Comparison of ENCODE assay signal across 8 mouse cellular contexts in the genomic region with DNA sequence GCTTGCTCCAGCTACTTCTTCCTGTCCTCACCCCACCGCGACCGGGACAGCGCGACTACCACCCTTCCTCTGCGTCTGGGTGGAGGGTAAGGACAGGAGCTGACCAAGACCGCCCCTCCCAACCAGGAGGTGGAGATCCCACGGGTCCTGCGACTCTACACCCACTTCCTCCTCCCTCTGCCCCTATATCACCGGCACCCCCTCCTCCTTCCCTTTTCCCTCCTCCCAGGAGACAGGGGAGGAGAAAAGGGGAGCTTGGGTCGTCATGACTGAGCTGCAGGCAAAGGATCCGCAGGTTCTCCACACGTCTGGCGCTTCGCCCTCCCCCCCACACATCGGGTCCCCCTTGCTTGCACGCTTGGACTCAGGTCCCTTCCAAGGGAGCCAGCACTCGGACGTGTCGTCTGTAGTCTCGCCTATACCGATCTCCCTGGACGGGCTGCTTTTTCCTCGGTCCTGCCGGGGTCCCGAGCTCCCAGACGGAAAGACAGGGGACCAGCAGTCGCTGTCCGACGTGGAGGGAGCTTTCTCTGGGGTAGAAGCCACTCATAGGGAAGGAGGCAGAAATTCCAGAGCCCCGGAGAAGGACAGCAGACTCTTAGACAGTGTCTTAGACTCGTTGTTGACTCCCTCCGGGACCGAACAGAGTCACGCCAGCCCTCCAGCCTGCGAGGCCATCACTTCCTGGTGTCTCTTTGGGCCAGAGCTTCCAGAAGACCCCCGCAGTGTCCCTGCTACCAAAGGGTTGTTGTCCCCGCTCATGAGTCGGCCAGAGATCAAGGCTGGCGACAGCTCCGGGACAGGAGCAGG. TPM values are rescaled to one million over a fixed set of nuclear protein-coding genes. Genes with fewer than 3 reads are reported as not detected.
A peak's percentile ranks its signal among the peaks of the same experiment; 100 is the strongest.
DNase-seq lines count a peak whose midpoint lies in the region; ATAC-seq and TF ChIP-seq lines count a peak whose summit lies in the region.

No protein-coding gene starts in this region.

- H3K9ac ChIP-seq in kidney, postnatal 0 days (ENCODE audit: low read depth, low read length): peak overlapping the region; percentile 38; the same call in 1 of the 2 replicates
- no peak overlapping the region for H3K9ac ChIP-seq in liver, embryonic 16.5 days (ENCODE audit: low read depth, low read length)
- H3K9ac ChIP-seq in neural tube, embryonic 13.5 days: peak overlapping the region; percentile 72

- TF ChIP-seq POLR2A in cerebellum, adult 2 months (IDR thresholded peaks at IDR 0.05; ENCODE audit: borderline replicate concordance, insufficient read depth, low read length): no peak

- peak overlapping the region; percentile 93 for H3K4me2 ChIP-seq in kidney, postnatal 0 days (ENCODE audit: low read length)
- H3K4me2 ChIP-seq in liver, embryonic 16.5 days (ENCODE audit: low read depth, low read length): peak overlapping the region; percentile 36
- H3K4me2 ChIP-seq in neural tube, embryonic 13.5 days: peak overlapping the region; percentile 95

- intact Hi-C loops in heart, postnatal 36 days (cut with DNase I): no loop called here

- H3K27me3 ChIP-seq in heart, embryonic 10.5 days (ENCODE audit: insufficient read depth, poor library complexity, severe bottlenecking): peaks cover 52% of the 10 kb centered on the region
- H3K27me3 ChIP-seq in cerebellum, adult 2 months (ENCODE audit: control insufficient read depth, insufficient read depth, low read length): no peaks in the 10 kb centered on the region
- no peaks in the 10 kb centered on the region for H3K27me3 ChIP-seq in kidney, postnatal 0 days (ENCODE audit: insufficient read depth, low read length)
- peaks cover 40% of the 10 kb centered on the region for H3K27me3 ChIP-seq in liver, embryonic 16.5 days (ENCODE audit: control insufficient read depth, insufficient read depth, low read depth, low read length)
- H3K27me3 ChIP-seq in neural tube, embryonic 13.5 days: peaks cover 59% of the 10 kb centered on the region

- peaks cover 25% of the 10 kb centered on the region for H3K4me1 ChIP-seq in heart, embryonic 10.5 days
- no peaks in the 10 kb centered on the region for H3K4me1 ChIP-seq in cerebellum, adult 2 months (ENCODE audit: control insufficient read depth, insufficient read depth, low read length)
- H3K4me1 ChIP-seq in kidney, postnatal 0 days (replicated peaks; ENCODE audit: insufficient read depth, low read length): peaks cover 15% of the 10 kb centered on the region; the same call in 1 of the 2 replicates
- H3K4me1 ChIP-seq in liver, embryonic 16.5 days (ENCODE audit: control insufficient read depth, low read depth, low read length): no peaks in the 10 kb centered on the region
- peaks cover 23% of the 10 kb centered on the region for H3K4me1 ChIP-seq in neural tube, embryonic 13.5 days (replicated peaks)

- TF ChIP-seq CTCF in cerebellum, adult 2 months (IDR thresholded peaks at IDR 0.05; ENCODE audit: borderline replicate concordance, insufficient read depth, low read depth, low read length): no peak
- no peak for TF ChIP-seq CTCF in kidney, postnatal 0 days (IDR thresholded peaks at IDR 0.05; ENCODE audit: low read depth)

- H3K4me3 ChIP-seq in heart, embryonic 10.5 days: peak overlapping the region; percentile 72
- peak overlapping the region; percentile 70 for H3K4me3 ChIP-seq in cerebellum, adult 2 months (replicated peaks; ENCODE audit: insufficient read depth, low read depth, low read length)
- H3K4me3 ChIP-seq in kidney, postnatal 0 days (replicated peaks; ENCODE audit: low read depth, low read length): peak overlapping the region; percentile 41
- peak overlapping the region; percentile 31; the same call in 1 of the 2 replicates for H3K4me3 ChIP-seq in liver, embryonic 16.5 days (ENCODE audit: low read depth, low read length)
- H3K4me3 ChIP-seq in neural tube, embryonic 13.5 days: peak overlapping the region; percentile 63

- no peaks in the 10 kb centered on the region for H3K9me3 ChIP-seq in heart, embryonic 10.5 days
- no peaks in the 10 kb centered on the region for H3K9me3 ChIP-seq in kidney, postnatal 0 days (replicated peaks; ENCODE audit: low read length)
- H3K9me3 ChIP-seq in liver, embryonic 16.5 days (replicated peaks; ENCODE audit: control insufficient read depth, low read length): no peaks in the 10 kb centered on the region
- no peaks in the 10 kb centered on the region for H3K9me3 ChIP-seq in neural tube, embryonic 13.5 days

- ATAC-seq in kidney, postnatal 0 days (replicated peaks; ENCODE audit: low FRiP score, low read depth): peak; percentile 57
- no peak for ATAC-seq in liver, embryonic 16.5 days (ENCODE audit: low read depth)
- ATAC-seq in neural tube, embryonic 13.5 days (ENCODE audit: low read depth): peak; percentile 34

- H3K27ac ChIP-seq in heart, embryonic 10.5 days: no peak overlapping the region
- H3K27ac ChIP-seq in cerebellum, adult 2 months (ENCODE audit: insufficient read depth, low read length): no peak overlapping the region
- H3K27ac ChIP-seq in kidney, postnatal 0 days: no peak overlapping the region
- no peak overlapping the region for H3K27ac ChIP-seq in liver, embryonic 16.5 days (ENCODE audit: low read length)
- H3K27ac ChIP-seq in neural tube, embryonic 13.5 days (replicated peaks): no peak overlapping the region

- WGBS in heart, embryonic 10.5 days: under 1% methylated on average over 41 of the region's 41 CpGs
- WGBS in cerebellum, adult 2 months: 1% methylated on average over 41 of the region's 41 CpGs
- under 1% methylated on average over 41 of the region's 41 CpGs for WGBS in kidney, postnatal 0 days
- 1% methylated on average over 41 of the region's 41 CpGs for WGBS in liver, embryonic 16.5 days (ENCODE audit: insufficient replicate concordance)
- under 1% methylated on average over 41 of the region's 41 CpGs for WGBS in neural tube, embryonic 13.5 days

- no peaks in the 10 kb centered on the region for H3K36me3 ChIP-seq in heart, embryonic 10.5 days
- no peaks in the 10 kb centered on the region for H3K36me3 ChIP-seq in kidney, postnatal 0 days (ENCODE audit: insufficient read depth, low read length)
- H3K36me3 ChIP-seq in liver, embryonic 16.5 days (ENCODE audit: control insufficient read depth, insufficient read depth): no peaks in the 10 kb centered on the region
- H3K36me3 ChIP-seq in neural tube, embryonic 13.5 days: no peaks in the 10 kb centered on the region

- DNase-seq in heart, embryonic 10.5 days (ENCODE audit: low spot score): no peak
- no peak for DNase-seq in heart, postnatal 36 days
- peak; percentile 14 to 18 for DNase-seq in cerebellum, adult 2 months
- peak; percentile 12 to 19 for DNase-seq in frontal cortex, postnatal 36 days (ENCODE audit: low spot score in 2 of 2)
- DNase-seq in kidney, postnatal 0 days (ENCODE audit: low spot score): peak; percentile 38
- no peak for DNase-seq in spleen, adult 18-20 months

RNA-seq across cellular contexts. Expression of a gene that starts 0.8 kb away (rescaled TPM):
- polyA plus RNA-seq in heart, embryonic 10.5 days (2016; fragmentation: Nextera tagmentation; extraction: Ambion mirVana): 0.02 and 0.14 TPM in 2 replicates
- not detected for total RNA-seq in heart, postnatal 36 days (2021)
- 3.0 and 3.2 TPM in 2 replicates for polyA plus RNA-seq in cerebellum, adult 2 months (2012; rRNA removed)
- polyA plus RNA-seq in kidney, postnatal 0 days (2015; fragmentation: Nextera tagmentation; extraction: Ambion mirVana): 0.97 and 1.0 TPM in 2 replicates
- not detected in 2 replicates for polyA plus RNA-seq in liver, embryonic 16.5 days (2015; fragmentation: Nextera tagmentation; extraction: Ambion mirVana)
- polyA plus RNA-seq in neural tube, embryonic 13.5 days (2015; fragmentation: Nextera tagmentation; extraction: Ambion mirVana): 1.3 and 1.7 TPM in 2 replicates

Comparison
In these comparisons a context has a peak if more than half of its experiments do, and no peak if none do; other contexts are left out.
1. DNase-seq: peak in cerebellum, adult 2 months (2 of 2), frontal cortex, postnatal 36 days (2 of 2) and kidney, postnatal 0 days (single experiment); none in heart, embryonic 10.5 days (single experiment), heart, postnatal 36 days (0 of 2) and spleen, adult 18-20 months (0 of 2).
2. H3K4me2 ChIP-seq: peak in every context shown above with its lines; median percentile 95 in neural tube, embryonic 13.5 days; 93 in kidney, postnatal 0 days; 36 in liver, embryonic 16.5 days.
3. Peak in every context shown above with its lines, with median percentiles within 50 percentile points of each other: H3K4me3 ChIP-seq.